Mouse (Mus musculus): ENCODE results near the gene Tcaim. TPM values are rescaled to one million over a fixed set of nuclear protein-coding genes. Genes with fewer than 3 reads are reported as not detected.
"Not testable (repeated sequence)": the region's sequence is repeated elsewhere in the genome, so short reads cannot be mapped to it uniquely, and the experiment has no call there.

Gene Tcaim
- total and polyA plus RNA-seq, 3 experiments, result 2.7 to 3.6 TPM; not detected in 1

DNA sequence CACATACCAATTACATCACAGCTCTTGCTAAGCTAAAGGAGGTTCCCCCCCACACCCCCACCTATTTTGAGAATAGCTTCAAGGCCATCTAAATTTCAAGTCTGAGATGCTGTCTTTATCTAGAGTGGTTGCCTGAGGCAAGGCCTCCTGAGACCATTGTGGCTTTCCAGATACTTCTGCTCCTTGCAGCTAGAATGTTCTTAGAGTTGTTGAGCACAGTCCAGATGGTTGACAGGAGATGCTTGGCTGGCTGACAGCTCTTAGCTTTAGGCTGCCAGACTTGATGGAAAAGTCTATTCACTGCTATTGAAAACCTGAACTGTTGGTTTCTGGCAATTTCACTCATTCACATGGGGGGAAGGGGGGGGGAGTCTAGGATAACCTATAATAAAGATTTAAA lies 40.8 kb downstream of the Tcaim start:
- DNase-seq (ENCODE audit: low read depth, low spot score), result no peak
- Histone ChIP-seq H3K27me3 (ENCODE audit: control insufficient read depth in 1 of 2, insufficient read depth in 2 of 2, low read length in 2 of 2) (no peaks in the 10 kb centered on the region), H3K9me3 (replicated peaks; ENCODE audit: insufficient read depth, low read length) (no peaks in the 10 kb centered on the region), H3K27ac (ENCODE audit: control insufficient read depth, low read depth, low read length) (no peak overlapping the region), H3K4me3 (ENCODE audit: control insufficient read depth in 1 of 2, insufficient read depth in 1 of 2, low read depth in 2 of 2, low read length in 2 of 2) (no peak overlapping the region), H3K9ac (ENCODE audit: control insufficient read depth, low read depth, low read length, poor library complexity, severe bottlenecking) (no peak overlapping the region), H3K4me1 (ENCODE audit: control insufficient read depth in 1 of 2, insufficient read depth in 2 of 2, low read length in 2 of 2) (no peaks in the 10 kb centered on the region), H3K79me2 (ENCODE audit: control insufficient read depth, insufficient read depth, low read length, poor library complexity) (no peaks in the 10 kb centered on the region), H3K36me3 (ENCODE audit: control insufficient read depth in 1 of 2, insufficient read depth in 2 of 2, low read length in 2 of 2) (peaks cover 0 to 2% of the 10 kb centered on the region in 2 experiments; a peak in 1 of 4 replicates)
- TF ChIP-seq CTCF (IDR thresholded peaks at IDR 0.05 in 2 of 3, conservative IDR thresholded peaks at IDR 0.05 in 1 of 3; ENCODE audit: control insufficient read depth in 1 of 3, insufficient read depth in 1 of 3, low read depth in 2 of 3, low read length in 3 of 3, poor library complexity in 1 of 3, severe bottlenecking in 1 of 3), result no peak
- TF ChIP-seq NELFE (IDR thresholded peaks at IDR 0.05; ENCODE audit: low read depth, low read length), result no peak
- TF ChIP-seq MAZ (IDR thresholded peaks at IDR 0.05; ENCODE audit: low read depth, low read length), result no peak

DNA sequence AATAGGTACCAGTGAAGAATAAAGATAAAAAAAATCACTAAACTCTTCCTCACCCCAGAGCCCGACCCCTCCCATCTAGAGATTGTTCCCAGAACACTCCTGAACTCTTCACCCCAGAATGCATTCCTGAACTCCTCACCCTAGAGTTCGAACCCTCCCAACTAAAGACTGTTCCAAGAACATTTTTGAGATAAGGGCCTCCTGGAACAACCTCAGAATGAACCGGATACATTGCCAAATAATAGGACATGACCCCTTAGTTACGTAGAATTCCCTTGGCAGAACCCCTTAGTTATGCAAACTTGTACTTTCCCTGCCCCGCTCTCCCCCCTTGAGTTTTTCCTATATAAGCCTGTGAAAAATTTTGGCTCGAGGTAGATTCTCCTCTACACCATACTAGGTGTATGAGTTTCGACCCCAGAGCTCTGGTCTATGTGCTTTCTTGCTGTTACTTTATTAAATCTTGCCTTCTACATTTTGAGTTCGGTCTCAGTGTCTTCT lies 42.5 kb downstream of the Tcaim start:
- H3K9me3 ChIP-seq (replicated peaks; ENCODE audit: insufficient read depth, low read length); H3K4me1 ChIP-seq (ENCODE audit: control insufficient read depth in 1 of 2, insufficient read depth in 2 of 2, low read length in 2 of 2); H3K4me3 ChIP-seq (ENCODE audit: control insufficient read depth in 1 of 2, insufficient read depth in 1 of 2, low read depth in 2 of 2, low read length in 2 of 2); H3K27ac ChIP-seq (ENCODE audit: control insufficient read depth, low read depth, low read length); H3K9ac ChIP-seq (ENCODE audit: control insufficient read depth, low read depth, low read length, poor library complexity, severe bottlenecking); H3K27me3 ChIP-seq (ENCODE audit: control insufficient read depth in 1 of 2, insufficient read depth in 2 of 2, low read length in 2 of 2); DNase-seq (ENCODE audit: low read depth, low spot score); H3K79me2 ChIP-seq (ENCODE audit: control insufficient read depth, insufficient read depth, low read length, poor library complexity): not testable (repeated sequence)
- peaks cover 0 to 12% of the 10 kb centered on the region in 2 experiments; a peak in 2 of 4 replicates for H3K36me3 ChIP-seq (ENCODE audit: control insufficient read depth in 1 of 2, insufficient read depth in 2 of 2, low read length in 2 of 2)

DNA sequence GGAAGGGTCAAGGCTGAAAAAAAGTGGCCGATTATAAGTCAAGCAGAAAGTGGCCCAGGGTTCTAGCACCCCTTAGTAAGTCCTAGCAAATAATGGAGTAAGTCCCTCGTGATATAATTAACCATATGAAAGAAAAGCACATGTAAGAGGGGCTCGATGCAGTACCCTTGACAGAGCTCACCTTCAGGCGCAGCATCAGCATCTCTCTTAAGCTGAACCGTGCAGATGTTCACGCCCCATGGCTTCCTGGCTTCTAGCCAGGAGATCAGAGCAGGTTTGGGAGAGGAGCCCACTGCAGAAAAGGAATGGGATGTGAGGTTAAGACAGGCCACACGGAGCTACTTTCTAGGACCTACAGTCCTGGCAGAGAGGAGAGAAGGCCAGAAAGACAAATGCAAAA lies 49.2 kb downstream of the Tcaim start:
- H3K4me3 ChIP-seq (ENCODE audit: control insufficient read depth in 1 of 2, insufficient read depth in 1 of 2, low read depth in 2 of 2, low read length in 2 of 2), result no peak overlapping the region
- no peaks in the 10 kb centered on the region for H3K4me1 ChIP-seq (ENCODE audit: control insufficient read depth in 1 of 2, insufficient read depth in 2 of 2, low read length in 2 of 2)
- no peaks in the 10 kb centered on the region for H3K79me2 ChIP-seq (ENCODE audit: control insufficient read depth, insufficient read depth, low read length, poor library complexity)
- no peak for TF ChIP-seq HCFC1 (IDR thresholded peaks at IDR 0.05; ENCODE audit: low read depth, low read length)
- TF ChIP-seq SMC3 (IDR thresholded peaks at IDR 0.05; ENCODE audit: low read depth, low read length), result no peak
- TF ChIP-seq ZMIZ1 (IDR thresholded peaks at IDR 0.05; ENCODE audit: low read depth, low read length), result no peak
- TF ChIP-seq CHD1 (IDR thresholded peaks at IDR 0.05; ENCODE audit: low read depth, low read length), result no peak
- no peak for TF ChIP-seq MYC (IDR thresholded peaks at IDR 0.05; ENCODE audit: low read depth, low read length)
- no peak for TF ChIP-seq MAFK (IDR thresholded peaks at IDR 0.05; ENCODE audit: borderline replicate concordance, low read depth, low read length)
- no peak for TF ChIP-seq BHLHE40 (IDR thresholded peaks at IDR 0.05; ENCODE audit: borderline replicate concordance, low read depth, low read length)
- TF ChIP-seq KAT2A (conservative IDR thresholded peaks at IDR 0.05; ENCODE audit: low read depth, low read length), result no peak
- no peak for TF ChIP-seq MXI1 (IDR thresholded peaks at IDR 0.05; ENCODE audit: low read depth, low read length)
- no peak for TF ChIP-seq TBP (IDR thresholded peaks at IDR 0.05; ENCODE audit: low read depth, low read length)
- H3K27me3 ChIP-seq (ENCODE audit: control insufficient read depth in 1 of 2, insufficient read depth in 2 of 2, low read length in 2 of 2), result no peaks in the 10 kb centered on the region
- no peak overlapping the region for H3K9ac ChIP-seq (ENCODE audit: control insufficient read depth, low read depth, low read length, poor library complexity, severe bottlenecking)
- H3K36me3 ChIP-seq (ENCODE audit: control insufficient read depth in 1 of 2, insufficient read depth in 2 of 2, low read length in 2 of 2), result peaks cover 0 to 65% of the 10 kb centered on the region in 2 experiments; a peak in 2 of 4 replicates
- no peaks in the 10 kb centered on the region for H3K9me3 ChIP-seq (replicated peaks; ENCODE audit: insufficient read depth, low read length)
- no peak overlapping the region for H3K27ac ChIP-seq (ENCODE audit: control insufficient read depth, low read depth, low read length)
- DNase-seq (ENCODE audit: low read depth, low spot score), result no peak

DNA sequence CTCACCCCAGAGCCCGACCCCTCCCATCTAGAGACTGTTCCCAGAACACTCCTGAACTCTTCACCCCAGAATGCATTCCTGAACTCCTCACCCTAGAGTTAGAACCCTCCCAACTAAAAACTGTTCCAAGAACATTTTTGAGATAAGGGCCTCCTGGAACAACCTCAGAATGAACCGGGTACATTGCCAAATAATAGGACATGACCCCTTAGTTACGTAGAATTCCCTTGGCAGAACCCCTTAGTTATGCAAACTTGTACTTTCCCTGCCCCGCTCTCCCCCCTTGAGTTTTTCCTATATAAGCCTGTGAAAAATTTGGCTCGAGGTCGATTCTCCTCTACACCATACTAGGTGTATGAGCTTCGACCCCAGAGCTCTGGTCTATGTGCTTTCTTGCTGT lies 49.8 kb downstream of the Tcaim start:
- not testable (repeated sequence) for H3K4me3 ChIP-seq (ENCODE audit: control insufficient read depth in 1 of 2, insufficient read depth in 1 of 2, low read depth in 2 of 2, low read length in 2 of 2); H3K9me3 ChIP-seq (replicated peaks; ENCODE audit: insufficient read depth, low read length); H3K9ac ChIP-seq (ENCODE audit: control insufficient read depth, low read depth, low read length, poor library complexity, severe bottlenecking); H3K27me3 ChIP-seq (ENCODE audit: control insufficient read depth in 1 of 2, insufficient read depth in 2 of 2, low read length in 2 of 2); DNase-seq (ENCODE audit: low read depth, low spot score); H3K4me1 ChIP-seq (ENCODE audit: control insufficient read depth in 1 of 2, insufficient read depth in 2 of 2, low read length in 2 of 2); H3K27ac ChIP-seq (ENCODE audit: control insufficient read depth, low read depth, low read length); H3K79me2 ChIP-seq (ENCODE audit: control insufficient read depth, insufficient read depth, low read length, poor library complexity)
- H3K36me3 ChIP-seq (ENCODE audit: control insufficient read depth in 1 of 2, insufficient read depth in 2 of 2, low read length in 2 of 2), result peaks cover 0 to 65% of the 10 kb centered on the region in 2 experiments; a peak in 2 of 4 replicates
